Mouse (Mus musculus) retina, adult 2 months (tissue): ENCODE measurements around the gene Abhd8.
A peak's percentile ranks its signal among the peaks of the same experiment; 100 is the strongest.
"Not testable (repeated sequence)": the region's sequence is repeated elsewhere in the genome, so short reads cannot be mapped to it uniquely, and the experiment has no call there.

Source experiments
- DNase-seq: peaks from one replicate; pipeline ENCODE4 v3.0.0-alpha.2; 2012; ENCODE audit warnings: low read depth, low spot score

Gene Abhd8

GRCm38 (mm10) chr8:71461152-71461840 is 2.2 kb downstream of the Abhd8 start:
- no peak for DNase-seq

DNA sequence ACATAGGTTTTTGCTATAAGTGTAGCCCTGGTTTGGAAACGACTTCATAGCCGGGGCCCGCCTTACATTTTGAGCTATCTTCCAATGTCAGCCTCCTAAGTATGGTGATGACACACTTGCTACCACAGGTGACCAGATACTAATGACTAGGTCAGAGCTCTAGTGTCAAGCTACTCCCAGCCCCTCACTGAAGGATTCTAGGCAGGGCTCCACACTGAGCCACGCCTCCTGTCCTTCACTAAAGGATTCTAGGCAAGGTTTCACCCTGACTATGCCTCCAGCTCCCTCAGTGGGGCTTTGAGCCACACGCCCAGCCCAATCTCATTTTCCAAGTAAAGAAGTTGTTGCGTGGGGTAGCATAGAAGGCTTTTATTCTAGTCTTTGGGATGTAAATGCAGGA is 2.7 kb downstream of the Abhd8 start:
- DNase-seq: no peak

DNA sequence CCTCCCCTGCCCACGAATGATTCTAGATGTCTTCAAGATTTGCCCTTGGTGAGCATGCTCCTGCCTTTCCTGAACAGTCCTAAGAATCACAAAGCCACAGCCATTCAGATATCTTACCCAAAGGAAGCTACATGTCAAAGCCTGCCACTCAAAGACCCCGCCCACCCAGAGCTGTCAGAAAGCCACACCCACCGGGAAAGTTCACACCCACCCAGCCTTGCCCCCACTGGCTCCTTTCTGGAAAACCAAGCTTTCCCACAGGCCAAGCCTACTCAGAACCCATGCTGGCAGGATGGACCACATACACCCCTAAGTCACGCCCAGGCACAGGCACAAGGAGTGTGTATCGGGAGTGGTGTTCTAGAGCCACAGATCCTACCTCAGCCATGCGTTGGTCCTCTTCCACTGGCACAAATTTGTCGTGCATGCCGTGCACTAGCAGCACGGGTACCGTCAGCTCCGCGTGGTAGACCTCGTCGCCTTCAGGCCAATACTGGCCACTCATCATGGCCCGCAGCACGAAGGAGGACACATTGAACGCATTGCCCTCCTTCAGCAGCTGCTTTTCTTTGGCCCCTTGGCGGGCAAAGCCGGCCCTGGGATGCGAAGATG is 5.7 kb downstream of the Abhd8 start:
- no peak for DNase-seq

- DNase-seq: no peak
Measured at GRCm38 (mm10) chr8:71456906-71457305, 6.5 kb downstream of the Abhd8 start.

DNA sequence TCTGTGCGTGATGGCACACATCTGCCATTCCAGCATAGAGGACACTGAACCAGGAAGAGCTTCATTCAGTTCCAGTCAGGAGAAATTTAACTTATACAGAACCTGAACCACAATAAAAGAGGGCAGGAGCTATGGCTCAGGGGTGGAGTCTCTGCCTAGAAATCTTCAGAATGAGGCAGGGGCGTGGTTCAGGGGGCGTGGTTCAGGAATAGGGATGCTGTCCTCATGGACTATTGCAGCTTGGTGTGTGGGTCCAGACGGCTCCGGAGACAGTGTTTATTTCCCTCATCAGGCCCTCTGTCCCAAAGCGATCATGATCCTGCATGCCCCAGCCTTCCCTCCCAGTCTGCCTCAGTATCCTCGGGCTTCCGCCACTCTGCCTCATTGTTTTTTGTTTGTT is 8.8 kb downstream of the Abhd8 start:
- DNase-seq: no peak

DNA sequence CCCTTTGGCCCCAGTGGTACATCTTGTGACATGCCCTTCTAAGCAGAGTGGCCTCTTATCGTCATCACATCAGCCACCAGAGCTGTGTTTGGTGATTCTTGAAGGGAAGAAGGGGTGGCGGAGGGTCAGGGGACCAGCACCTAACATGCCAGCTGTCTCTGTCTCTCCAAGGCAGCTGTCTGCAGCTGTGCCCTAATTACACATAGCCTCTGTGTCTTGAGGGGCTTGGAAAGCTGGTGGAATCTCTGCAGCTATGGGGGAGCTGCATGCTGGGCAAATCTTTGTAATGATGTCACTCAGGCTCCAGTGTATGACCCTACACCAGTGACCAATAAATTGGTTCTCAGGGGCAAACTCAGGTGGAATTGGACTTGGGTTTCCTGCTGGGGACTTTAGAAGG is 10.8 kb downstream of the Abhd8 start:
- no peak for DNase-seq

- no peak for DNase-seq
Measured at GRCm38 (mm10) chr8:71451777-71452176, 11.7 kb downstream of the Abhd8 start.

- no peak for DNase-seq
Measured at GRCm38 (mm10) chr8:71451337-71451736, 12.1 kb downstream of the Abhd8 start.

GRCm38 (mm10) chr8:71445096-71445495 is 18.4 kb downstream of the Abhd8 start:
- no peak for DNase-seq

DNA sequence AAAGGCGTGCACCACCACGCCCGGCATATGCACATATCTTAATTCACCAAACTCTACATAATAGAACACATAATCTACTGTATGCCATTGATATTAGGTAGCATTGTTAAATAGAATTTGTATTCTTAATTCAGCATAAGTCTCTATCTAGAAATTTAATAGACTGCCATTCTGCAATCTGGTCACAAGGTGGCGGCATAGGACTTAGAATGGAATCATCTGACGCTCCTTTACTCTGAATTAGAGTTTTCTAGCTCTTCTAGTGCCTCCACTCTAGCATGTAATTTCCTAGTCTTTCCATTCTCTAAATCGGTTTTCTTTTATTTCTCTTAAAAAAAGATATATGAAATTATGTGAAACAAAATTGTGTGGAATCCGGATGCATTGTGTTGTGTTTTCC is 22.1 kb downstream of the Abhd8 start:
- DNase-seq: peak; percentile 44

DNA sequence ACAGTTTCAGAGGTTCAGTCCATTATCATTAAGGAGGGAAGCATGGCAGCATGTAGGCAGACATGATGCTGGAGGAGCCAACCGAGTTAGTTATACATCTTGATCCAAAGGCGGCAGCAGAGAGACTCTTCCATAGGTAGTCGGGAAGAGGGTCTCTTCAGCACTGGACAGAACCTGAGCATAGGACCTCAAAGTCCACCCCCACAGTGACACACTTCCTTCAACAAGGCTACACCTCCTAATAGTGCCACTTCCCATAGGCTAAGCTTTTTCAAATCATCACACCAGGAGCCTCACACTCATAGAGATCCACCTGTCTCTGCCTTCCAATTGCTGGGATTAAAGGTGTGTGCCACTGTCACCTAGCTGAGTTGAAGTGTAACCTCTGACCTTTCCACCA is 26.4 kb downstream of the Abhd8 start:
- DNase-seq: no peak

GRCm38 (mm10) chr8:71432935-71433334 is 30.5 kb downstream of the Abhd8 start:
- not testable (repeated sequence) for DNase-seq

- DNase-seq: no peak
Measured at GRCm38 (mm10) chr8:71422121-71422520, 41.3 kb downstream of the Abhd8 start.

DNA sequence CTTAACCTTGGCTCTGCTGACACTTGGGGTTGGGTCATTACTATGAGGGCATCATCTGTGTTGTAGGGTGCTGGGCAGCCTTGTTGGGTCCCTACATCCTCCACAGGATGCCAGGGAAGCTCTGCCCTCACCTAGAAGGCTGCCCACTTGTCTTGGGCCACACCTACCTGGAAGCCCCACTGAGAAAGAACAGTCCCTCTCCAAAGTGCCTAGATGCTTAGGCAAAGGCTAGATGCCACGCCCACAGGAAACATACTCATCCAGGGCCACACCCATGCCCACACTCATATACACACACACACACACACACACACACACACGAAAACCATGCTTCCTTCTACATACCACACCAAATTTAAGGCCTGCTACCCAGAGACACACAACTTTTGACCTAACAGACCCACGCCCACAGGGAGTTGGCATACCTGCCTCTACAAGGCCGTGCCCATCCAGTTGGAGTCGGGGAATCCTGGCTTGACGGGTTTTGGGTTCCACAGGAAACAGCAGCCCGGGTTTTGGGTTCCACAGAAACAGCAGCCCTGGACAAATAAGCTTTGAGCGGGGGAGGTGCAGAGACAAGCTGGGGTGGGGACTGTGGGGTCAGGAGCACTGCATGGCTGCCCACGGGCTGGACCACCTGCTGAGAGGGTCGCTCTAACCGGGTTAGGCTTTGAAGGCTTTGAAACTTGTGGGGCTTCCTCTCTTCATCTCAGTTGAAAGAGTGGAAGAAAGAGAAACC is 51.8 kb downstream of the Abhd8 start:
- no peak for DNase-seq

DNA sequence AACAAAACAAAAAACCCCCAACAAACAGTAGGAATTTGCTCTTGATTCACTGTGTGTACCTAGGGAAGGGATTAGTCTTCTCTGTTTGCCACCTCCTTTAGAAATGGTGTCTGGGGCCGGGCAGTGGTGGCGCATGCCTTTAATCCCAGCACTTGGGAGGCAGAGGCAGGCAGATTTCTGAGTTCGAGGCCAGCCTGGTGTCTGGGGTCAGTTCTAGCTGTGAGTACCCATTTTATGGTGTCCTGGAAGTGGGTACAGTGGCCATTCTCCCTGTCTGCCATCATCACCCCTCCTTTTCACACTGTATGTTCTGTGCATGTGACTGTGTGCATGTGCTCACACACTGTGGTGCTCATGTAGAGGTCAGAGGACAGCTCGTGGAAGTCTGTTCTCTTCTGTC is 55.2 kb downstream of the Abhd8 start:
- DNase-seq: no peak

GRCm38 (mm10) chr8:71407441-71407840 is 56.0 kb downstream of the Abhd8 start:
- DNase-seq: no peak
